Mouse (Mus musculus): Measurements from ENCODE around the gene Tdgf1.

Gene Tdgf1

GRCm38 (mm10) chr9:110914631-110915236 is 31.2 kb downstream of the Tdgf1 start:
- DNase-seq (ENCODE audit: low spot score): no peak

- no peak for DNase-seq (ENCODE audit: low spot score)
Observed at GRCm38 (mm10) chr9:110909371-110909967, 36.5 kb downstream of the Tdgf1 start.

GRCm38 (mm10) chr9:110908631-110909016 is 37.3 kb downstream of the Tdgf1 start:
- no peak for DNase-seq (ENCODE audit: low spot score)

GRCm38 (mm10) chr9:110907838-110908630 is 37.9 kb downstream of the Tdgf1 start:
- no peak for DNase-seq (ENCODE audit: low spot score)

- DNase-seq (ENCODE audit: low spot score): no peak
Observed at GRCm38 (mm10) chr9:110907201-110907837, 38.6 kb downstream of the Tdgf1 start.

GRCm38 (mm10) chr9:110902271-110902670 is 43.7 kb downstream of the Tdgf1 start:
- no peak for DNase-seq (ENCODE audit: low spot score)

GRCm38 (mm10) chr9:110901204-110901603 is 44.8 kb downstream of the Tdgf1 start:
- DNase-seq (ENCODE audit: low spot score): no peak

- no peak for DNase-seq (ENCODE audit: low spot score)
Observed at GRCm38 (mm10) chr9:110899451-110900008, 46.4 kb downstream of the Tdgf1 start.

GRCm38 (mm10) chr9:110896595-110896994 is 49.4 kb downstream of the Tdgf1 start:
- peak; percentile 34 for DNase-seq (ENCODE audit: low spot score)

- DNase-seq (ENCODE audit: low spot score): no peak
Observed at GRCm38 (mm10) chr9:110895994-110896393, 50.0 kb downstream of the Tdgf1 start.

- no peak for DNase-seq (ENCODE audit: low spot score)
Observed at GRCm38 (mm10) chr9:110895507-110895906, 50.5 kb downstream of the Tdgf1 start.

- DNase-seq (ENCODE audit: low spot score): no peak
Observed at GRCm38 (mm10) chr9:110893429-110893828, 52.5 kb downstream of the Tdgf1 start.

- no peak for DNase-seq (ENCODE audit: low spot score)
Observed at GRCm38 (mm10) chr9:110892552-110892951, 53.4 kb downstream of the Tdgf1 start.

GRCm38 (mm10) chr9:110891077-110891828 is 54.7 kb downstream of the Tdgf1 start:
- DNase-seq (ENCODE audit: low spot score): peak; percentile 32

GRCm38 (mm10) chr9:110890026-110890783 is 55.8 kb downstream of the Tdgf1 start:
- DNase-seq (ENCODE audit: low spot score): no peak

All from lung, postnatal 25 days (tissue).